In genomic region chr6:90740348-90741055, GRCm38 (mm10) we compare ENCODE assay signal across 11 mouse cellular contexts.
A peak's percentile ranks its signal among the peaks of the same experiment; 100 is the strongest.
DNase-seq lines count a peak whose midpoint lies in the region; ATAC-seq and TF ChIP-seq lines count a peak whose summit lies in the region.
"Had no signal": no experiment of that assay in that cellular context is flagged by ENCODE, and none has a peak within 500 bp of the region (broad histone marks: within the 10 kb centered on the region; RNA-seq: fewer than 3 reads in every experiment).

No protein-coding gene starts in this region.

- intact Hi-C loops in gastrocnemius, adult 2 months (cut with DNase I), result no loop called here

- DNase-seq in gastrocnemius, adult 2 months, result no peak
- DNase-seq in gastrocnemius, postnatal 4 days (ENCODE audit: low spot score in 2 of 2), result no peak
- peak; percentile 42 to 43 for DNase-seq in B cell, adult 2 months
- peak; percentile 50 to 53 for DNase-seq in natural killer cell, adult 2 months (ENCODE audit: low spot score in 2 of 2)
- DNase-seq in urinary bladder, postnatal 4 days (ENCODE audit: low spot score in 2 of 2), result no peak
- no peak for DNase-seq in kidney, adult 9 months
- no peak for DNase-seq in left cerebral cortex, adult 9 months (ENCODE audit: low spot score in 2 of 2)
- DNase-seq: kidney, adult 2 months had no signal

- no peak for TF ChIP-seq CTCF in gastrocnemius, adult 2 months (IDR thresholded peaks at IDR 0.05)

- peak overlapping the region; percentile 43 for H3K27ac ChIP-seq in gastrocnemius, adult 2 months
- H3K27ac ChIP-seq: embryonic facial prominence, embryonic 12.5 days; neural tube, embryonic 12.5 days had no signal

- ATAC-seq in granulocyte monocyte progenitor cell, adult 5-6 weeks (replicated peaks; ENCODE audit: poor library complexity, severe bottlenecking), result peak; percentile 83

- H3K4me3 ChIP-seq in gastrocnemius, adult 2 months, result no peak overlapping the region
- H3K4me3 ChIP-seq: embryonic facial prominence, embryonic 12.5 days; neural tube, embryonic 12.5 days had no signal

Comparison
In these comparisons a context has a peak if more than half of its experiments do, and no peak if none do; other contexts are left out.
1. DNase-seq: peak in B cell, adult 2 months (2 of 2) and natural killer cell, adult 2 months (2 of 2); none in gastrocnemius, adult 2 months (single experiment), gastrocnemius, postnatal 4 days (0 of 2), urinary bladder, postnatal 4 days (0 of 2), kidney, adult 9 months (single experiment) and left cerebral cortex, adult 9 months (0 of 2).